In genomic region chr5:112491489-112491888, GRCm38 (mm10) we compare ENCODE assay signal across 16 mouse cellular contexts. TPM values are rescaled to one million over a fixed set of nuclear protein-coding genes. Genes with fewer than 3 reads are reported as not detected.
A peak's percentile ranks its signal among the peaks of the same experiment; 100 is the strongest.
DNase-seq lines count a peak whose midpoint lies in the region; ATAC-seq and TF ChIP-seq lines count a peak whose summit lies in the region.
"Had no signal": no experiment of that assay in that cellular context is flagged by ENCODE, and none has a peak within 500 bp of the region (broad histone marks: within the 10 kb centered on the region; RNA-seq: fewer than 3 reads in every experiment).

No protein-coding gene starts in this region.

- TF ChIP-seq EP300 in ES-Bruce4 (IDR thresholded peaks at IDR 0.05; ENCODE audit: insufficient read depth, low read depth, low read length) = no peak

- no peaks in the 10 kb centered on the region for H3K27me3 ChIP-seq in forebrain, postnatal 0 days (ENCODE audit: insufficient read depth, low read length)
- H3K27me3 ChIP-seq in forebrain, embryonic 15.5 days = no peaks in the 10 kb centered on the region
- no peaks in the 10 kb centered on the region for H3K27me3 ChIP-seq in ES-Bruce4 (ENCODE audit: control insufficient read depth, insufficient read depth, low read length, poor library complexity, severe bottlenecking)

- peak; percentile 57 for TF ChIP-seq CTCF in forebrain, postnatal 0 days (IDR thresholded peaks at IDR 0.05; ENCODE audit: low read depth)
- TF ChIP-seq CTCF in left cerebral cortex, adult 2 months (IDR thresholded peaks at IDR 0.05) = peak; percentile 32
- peak; percentile 1 for TF ChIP-seq CTCF in ES-Bruce4 (IDR thresholded peaks at IDR 0.05; ENCODE audit: low read depth, low read length)
- TF ChIP-seq CTCF in brain, embryonic 14.5 days (IDR thresholded peaks at IDR 0.05; ENCODE audit: borderline replicate concordance, extremely low read depth, insufficient read depth, insufficient read length) = peak; percentile 43; the same call in 1 of the 2 replicates

- H3K4me1 ChIP-seq in forebrain, postnatal 0 days (ENCODE audit: insufficient read depth) = peaks cover 3% of the 10 kb centered on the region; the same call in 1 of the 2 replicates
- peaks cover 9% of the 10 kb centered on the region for H3K4me1 ChIP-seq in forebrain, embryonic 15.5 days
- no peaks in the 10 kb centered on the region for H3K4me1 ChIP-seq in ES-Bruce4 (ENCODE audit: control insufficient read depth, insufficient read depth, low read length)
- H3K4me1 ChIP-seq: limb, embryonic 13.5 days had no signal

- no peaks in the 10 kb centered on the region for H3K9me3 ChIP-seq in forebrain, postnatal 0 days (ENCODE audit: low read length)
- H3K9me3 ChIP-seq in forebrain, embryonic 15.5 days = no peaks in the 10 kb centered on the region
- H3K9me3 ChIP-seq in ES-Bruce4 (replicated peaks; ENCODE audit: control insufficient read depth, insufficient read depth, low read length, poor library complexity, severe bottlenecking) = peaks cover 3% of the 10 kb centered on the region; the same call in 1 of the 2 replicates
- H3K9me3 ChIP-seq: heart, embryonic 15.5 days; limb, embryonic 13.5 days had no signal

- H3K27ac ChIP-seq in forebrain, postnatal 0 days (ENCODE audit: low read depth, low read length) = no peak overlapping the region
- no peak overlapping the region for H3K27ac ChIP-seq in forebrain, embryonic 15.5 days (replicated peaks)
- H3K27ac ChIP-seq in left cerebral cortex, adult 2 months = no peak overlapping the region
- no peak overlapping the region for H3K27ac ChIP-seq in ES-Bruce4 (ENCODE audit: insufficient read depth, low read length)
- H3K27ac ChIP-seq: heart, embryonic 15.5 days; limb, embryonic 13.5 days; macrophage had no signal

- TF ChIP-seq POLR2A in ES-Bruce4 (IDR thresholded peaks at IDR 0.05; ENCODE audit: insufficient read depth, low read length) = no peak
- TF ChIP-seq POLR2A in brain, embryonic 14.5 days (IDR thresholded peaks at IDR 0.05; ENCODE audit: borderline replicate concordance, extremely low read depth, insufficient read depth, insufficient read length, poor library complexity, severe bottlenecking) = no peak

- 50% methylated on average over 11 of the region's 11 CpGs for WGBS in forebrain, postnatal 0 days
- WGBS in forebrain, embryonic 15.5 days = 51% methylated on average over 11 of the region's 11 CpGs

- peak; percentile 43 for DNase-seq in forebrain, postnatal 0 days
- no peak for DNase-seq in left cerebral cortex, adult 2 months (ENCODE audit: extremely low spot score in 1 of 2, low spot score in 2 of 2)
- DNase-seq in left cerebral cortex, postnatal 4 days = no peak
- peak; percentile 61 for DNase-seq in brain, embryonic 14.5 days (ENCODE audit: low read depth)
- no peak for DNase-seq in adrenal gland, postnatal 10 days
- no peak for DNase-seq in adrenal gland, adult 18-20 months (ENCODE audit: low spot score in 2 of 2)
- DNase-seq: kidney, adult 8-10 months; right cerebral cortex, adult 18-20 months; thymus, postnatal 36 days had no signal

- H3K9ac ChIP-seq in forebrain, postnatal 0 days = no peak overlapping the region
- no peak overlapping the region for H3K9ac ChIP-seq in forebrain, embryonic 15.5 days (replicated peaks)
- H3K9ac ChIP-seq in ES-Bruce4 (ENCODE audit: low read depth, poor library complexity, severe bottlenecking) = no peak overlapping the region
- H3K9ac ChIP-seq: heart, embryonic 15.5 days; limb, embryonic 13.5 days had no signal

- no peaks in the 10 kb centered on the region for H3K36me3 ChIP-seq in forebrain, postnatal 0 days (ENCODE audit: insufficient read depth)
- H3K36me3 ChIP-seq in forebrain, embryonic 15.5 days = no peaks in the 10 kb centered on the region
- no peaks in the 10 kb centered on the region for H3K36me3 ChIP-seq in ES-Bruce4 (ENCODE audit: control insufficient read depth, insufficient read depth, low read length, poor library complexity, severe bottlenecking)
- H3K36me3 ChIP-seq: heart, embryonic 15.5 days; limb, embryonic 13.5 days had no signal

- no peak overlapping the region for H3K4me2 ChIP-seq in forebrain, postnatal 0 days (ENCODE audit: low read depth)
- no peak overlapping the region for H3K4me2 ChIP-seq in forebrain, embryonic 15.5 days (replicated peaks)
- H3K4me2 ChIP-seq: heart, embryonic 15.5 days; limb, embryonic 13.5 days had no signal

- peak; percentile 75 for ATAC-seq in forebrain, postnatal 0 days
- no peak for ATAC-seq in forebrain, embryonic 15.5 days (replicated peaks)
- ATAC-seq: CD4-positive, CD25-positive, alpha-beta regulatory T cell, adult 4 months had no signal

- no peak overlapping the region for H3K4me3 ChIP-seq in forebrain, postnatal 0 days (ENCODE audit: low read depth, low read length)
- H3K4me3 ChIP-seq in forebrain, embryonic 15.5 days = no peak overlapping the region
- H3K4me3 ChIP-seq in left cerebral cortex, adult 2 months = no peak overlapping the region
- H3K4me3 ChIP-seq in ES-Bruce4 (ENCODE audit: low read depth, low read length) = no peak overlapping the region
- H3K4me3 ChIP-seq: heart, embryonic 15.5 days; limb, embryonic 13.5 days had no signal

- intact Hi-C loops in left cerebral cortex, adult 2 months (cut with DNase I) = no loop called here
- intact Hi-C loops in left cerebral cortex, postnatal 4 days (cut with DNase I) = no loop called here

RNA-seq across cellular contexts. Expression of gene Gm6588, which starts 42.3 kb away (rescaled TPM):
- not detected in 2 replicates for total RNA-seq in forebrain, postnatal 0 days (2014; rRNA removed)
- 0.11 TPM in 1 of 2 replicates, not detected in the other for polyA plus RNA-seq in forebrain, postnatal 0 days (2015; fragmentation: Nextera tagmentation; extraction: Ambion mirVana)
- 0.84 and 1.0 TPM in 2 replicates for polyA plus RNA-seq in forebrain, embryonic 15.5 days (2015; fragmentation: Nextera tagmentation; extraction: Ambion mirVana)
- not detected for total RNA-seq in left cerebral cortex, adult 2 months (2021)
- total RNA-seq in left cerebral cortex, postnatal 4 days (2021) = not detected
- not detected in 2 replicates for polyA plus RNA-seq in ES-Bruce4 (2011; ENCODE audit: insufficient read depth, insufficient read length, low read depth, missing spikeins)
- polyA plus RNA-seq in brain, embryonic 14.5 days (2012; rRNA removed) = not detected in 2 replicates
- not detected for total RNA-seq in adrenal gland, postnatal 10 days (2021)
- total RNA-seq in adrenal gland, adult 18-20 months (2021) = not detected
- total RNA-seq: layer of hippocampus, postnatal 10 days had no signal
- polyA plus RNA-seq: CD4-positive, CD25-positive, alpha-beta regulatory T cell, adult 4 months; heart, embryonic 15.5 days; macrophage had no signal

Comparison
In these comparisons a context has a peak if more than half of its experiments do, and no peak if none do; other contexts are left out.
1. DNase-seq: peak in forebrain, postnatal 0 days (single experiment) and brain, embryonic 14.5 days (single experiment); none in left cerebral cortex, adult 2 months (0 of 2), left cerebral cortex, postnatal 4 days (single experiment), adrenal gland, postnatal 10 days (single experiment) and adrenal gland, adult 18-20 months (0 of 2).
2. CTCF ChIP-seq: peak in every context shown above with its lines; median percentile 57 in forebrain, postnatal 0 days; 43 in brain, embryonic 14.5 days; 32 in left cerebral cortex, adult 2 months; 1 in ES-Bruce4.